Mouse (Mus musculus) brain, adult 2 months (tissue): ENCODE data around the gene Nif3l1.

Experiments used
- DNase-seq: peaks from one replicate; pipeline ENCODE4 v3.0.0; 2011; ENCODE audit warnings: low read depth, low spot score

The Nif3l1 gene

DNA sequence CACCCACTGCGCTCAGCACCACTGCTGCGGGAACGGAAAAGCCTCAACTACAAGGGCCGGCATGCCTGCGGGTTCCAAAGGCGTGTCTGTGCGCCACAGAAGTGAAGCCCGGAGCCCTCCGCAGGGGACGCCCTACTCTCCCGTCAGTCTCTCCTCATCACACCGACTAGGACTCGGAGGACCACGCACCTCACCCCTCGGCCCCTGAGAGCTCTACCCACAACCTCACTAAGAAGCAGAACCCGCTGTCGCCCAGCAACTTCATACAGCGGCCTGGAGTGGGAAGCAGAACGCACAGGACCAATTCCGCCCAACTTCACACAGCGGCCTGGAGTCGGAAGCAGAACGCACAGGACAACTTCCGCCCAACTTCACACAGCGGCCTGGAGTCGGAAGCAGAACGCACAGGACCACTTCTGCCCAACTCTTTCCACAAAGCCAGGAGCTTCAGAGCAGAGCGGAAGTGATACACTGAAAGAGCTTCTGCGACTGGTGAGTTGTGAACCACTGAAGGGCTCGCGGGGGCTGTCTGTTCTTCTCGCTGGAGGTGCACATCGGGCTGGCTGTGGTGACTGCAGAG lies at the start of gene Nif3l1, which contains the start of gene Ppil3:
TSS of gene Nif3l1 (plus strand) at position 9 of the 580 bp plus-strand sequence.
TSS of gene Ppil3 (minus strand) at position 344 of the 580 bp plus-strand sequence.
- peak; percentile 99 for DNase-seq

DNA sequence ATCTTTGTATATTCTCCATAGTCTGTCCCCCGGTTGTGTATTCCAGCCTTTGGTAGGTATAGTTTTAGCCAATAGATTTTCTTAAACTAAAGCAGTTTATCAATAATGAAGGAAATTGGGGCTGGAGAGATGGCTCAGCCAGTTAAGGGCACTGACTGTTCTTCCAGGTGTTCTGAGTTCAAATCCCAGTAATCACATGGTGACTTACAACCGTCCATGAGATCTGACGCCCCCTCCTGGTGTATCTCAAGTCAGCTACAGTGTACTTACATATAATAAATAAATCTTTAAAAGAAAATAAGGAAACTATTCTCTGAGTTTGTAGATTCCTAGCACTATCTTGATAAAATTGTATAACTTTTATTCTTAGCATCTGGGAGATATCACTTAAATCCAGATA lies 49.6 kb upstream of the Nif3l1 start:
- no peak for DNase-seq

DNA sequence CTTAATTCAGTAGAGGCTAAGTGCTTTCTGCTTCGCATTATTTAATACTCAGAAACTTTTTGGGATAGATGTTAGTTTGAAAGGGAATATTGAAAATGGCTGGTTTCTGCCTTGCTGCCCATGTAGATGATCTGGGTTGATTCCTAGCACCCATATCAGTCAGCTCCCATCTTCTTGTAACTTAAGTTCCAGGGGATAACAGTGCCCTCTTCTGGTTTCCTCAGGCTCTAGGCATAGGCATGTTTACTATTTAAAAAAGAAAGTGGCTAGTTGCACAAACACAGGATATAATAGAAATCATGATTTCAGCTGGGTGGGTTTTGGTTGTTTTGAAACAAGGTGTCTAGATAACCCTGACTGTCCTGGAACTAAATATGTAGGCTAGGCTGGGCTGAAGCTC lies 48.8 kb upstream of the Nif3l1 start:
- no peak for DNase-seq

DNA sequence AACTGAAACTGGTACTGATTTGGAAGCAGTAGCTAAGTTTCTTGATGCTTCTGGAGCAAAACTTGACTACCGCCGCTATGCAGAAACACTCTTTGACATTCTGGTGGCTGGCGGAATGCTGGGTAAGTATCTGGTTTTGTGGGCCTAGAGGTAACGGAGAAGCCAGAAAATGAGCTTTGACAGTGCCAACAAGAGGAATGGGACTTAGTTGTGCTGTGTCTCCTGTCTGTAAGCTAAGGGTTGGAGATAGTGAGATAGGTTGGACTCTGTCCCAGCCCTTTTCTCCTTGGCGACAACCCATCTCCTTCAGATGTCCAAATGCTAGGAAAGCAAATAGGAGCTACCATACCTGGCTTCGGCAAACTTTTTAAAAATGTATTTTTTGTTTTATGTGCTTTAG lies 47.2 kb upstream of the Nif3l1 start:
- DNase-seq, result no peak

DNA sequence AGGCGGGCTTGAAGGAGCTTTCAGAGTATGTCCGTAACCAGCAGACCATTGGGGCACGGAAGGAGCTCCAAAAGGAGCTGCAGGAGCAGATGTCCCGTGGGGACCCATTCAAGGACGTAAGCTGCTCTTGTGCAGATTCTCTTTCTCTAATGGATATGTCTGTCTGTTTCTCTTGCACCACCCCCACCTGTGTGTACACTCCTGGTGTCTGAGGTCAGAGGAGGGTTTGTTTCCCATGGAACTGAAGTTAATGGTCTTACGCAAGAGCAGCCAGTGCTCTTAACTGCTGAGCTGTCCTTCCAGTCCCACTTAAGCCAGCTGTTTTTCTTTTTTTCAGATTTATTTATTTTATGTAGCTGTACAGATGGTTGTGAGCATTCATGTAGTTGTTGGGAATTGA lies 43.6 kb upstream of the Nif3l1 start:
- DNase-seq, result no peak

DNA sequence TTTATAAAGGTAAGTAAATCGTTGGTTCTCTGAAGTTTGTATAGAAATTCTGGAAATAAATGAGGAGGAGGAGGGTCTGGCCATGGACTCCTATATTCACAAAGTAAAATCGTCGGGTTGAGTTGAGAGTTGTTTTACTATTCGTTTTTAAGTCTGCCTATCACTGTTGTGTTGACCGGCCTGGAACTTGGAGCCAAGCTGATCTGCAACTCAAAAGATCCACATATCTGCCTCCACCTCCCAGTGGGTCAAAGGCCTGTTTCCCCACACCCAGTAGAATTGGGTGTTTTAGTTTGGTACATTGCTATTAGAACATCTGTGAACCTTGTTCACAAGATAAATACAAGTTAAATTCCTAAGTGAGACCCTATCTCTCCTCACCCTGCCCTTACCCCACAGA lies 41.2 kb upstream of the Nif3l1 start:
- DNase-seq, result no peak

DNA sequence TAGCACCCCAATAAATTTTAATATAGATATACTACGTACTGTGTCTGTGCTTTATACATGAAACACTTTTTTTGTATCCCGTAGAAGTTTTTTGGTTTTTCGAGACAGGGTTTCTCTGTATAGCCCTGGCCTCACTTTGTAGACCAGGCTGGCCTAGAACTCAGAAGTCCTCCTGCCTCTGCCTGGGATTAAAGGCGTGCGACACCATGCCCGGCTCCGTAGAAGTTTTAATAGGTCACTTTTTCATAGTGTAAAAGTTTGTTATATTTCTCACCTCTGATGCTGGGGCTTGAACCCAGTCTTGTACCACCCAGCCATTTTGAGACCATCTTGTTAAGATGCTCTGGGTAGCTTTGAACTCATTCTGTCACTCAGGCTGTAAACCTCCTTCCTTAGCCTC lies 37.6 kb upstream of the Nif3l1 start:
- DNase-seq, result no peak

DNA sequence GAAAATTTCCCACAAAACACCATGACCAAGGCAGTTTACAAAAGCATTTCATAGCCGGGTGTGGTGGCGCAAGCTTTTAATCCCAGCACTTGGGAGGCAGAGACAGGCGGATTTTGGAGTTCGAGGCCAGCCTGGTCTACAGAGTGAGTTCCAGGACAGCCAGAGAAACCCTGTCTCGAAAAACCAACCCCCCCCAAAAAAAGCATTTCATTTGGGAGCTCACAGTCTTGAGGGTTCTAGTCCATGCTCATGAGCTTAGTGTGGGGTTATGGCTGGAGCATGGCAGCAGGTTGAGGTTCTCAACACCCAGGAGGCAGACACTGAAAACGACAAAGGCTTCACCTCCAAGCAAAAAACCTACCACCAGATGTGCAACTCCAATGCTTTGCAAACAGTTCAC lies 36.8 kb upstream of the Nif3l1 start:
- DNase-seq, result no peak

DNA sequence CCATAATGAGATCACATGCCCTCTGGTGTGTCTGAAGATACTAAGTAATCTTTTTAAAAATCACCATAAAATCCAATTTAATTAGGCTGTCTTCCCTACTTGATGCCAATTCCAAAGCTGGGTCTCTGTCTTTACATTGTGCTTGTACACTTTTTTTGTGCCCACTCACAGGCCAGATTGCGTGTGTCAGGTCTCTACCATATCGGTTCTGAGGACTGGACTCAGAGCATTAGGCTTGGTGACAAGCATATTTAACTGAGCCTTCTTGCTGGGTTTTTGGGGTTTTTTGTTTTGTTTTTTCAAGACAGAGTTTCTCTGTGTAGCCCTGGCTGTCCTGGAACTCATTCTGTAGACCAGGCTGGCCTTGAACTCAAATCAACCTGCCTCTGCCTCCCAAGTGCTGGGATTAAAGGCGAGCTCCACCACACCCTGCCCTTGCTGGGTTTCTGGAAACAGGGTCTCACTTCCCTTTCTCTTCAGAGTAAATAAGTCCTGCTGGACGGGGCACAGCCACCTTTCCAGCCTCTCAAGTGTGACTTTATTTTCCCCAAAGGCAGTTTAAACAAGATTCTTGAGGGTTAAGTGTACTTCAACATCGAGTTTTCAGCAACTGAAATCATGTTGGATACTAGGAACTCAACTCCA lies 35.3 kb upstream of the Nif3l1 start:
- no peak for DNase-seq

DNA sequence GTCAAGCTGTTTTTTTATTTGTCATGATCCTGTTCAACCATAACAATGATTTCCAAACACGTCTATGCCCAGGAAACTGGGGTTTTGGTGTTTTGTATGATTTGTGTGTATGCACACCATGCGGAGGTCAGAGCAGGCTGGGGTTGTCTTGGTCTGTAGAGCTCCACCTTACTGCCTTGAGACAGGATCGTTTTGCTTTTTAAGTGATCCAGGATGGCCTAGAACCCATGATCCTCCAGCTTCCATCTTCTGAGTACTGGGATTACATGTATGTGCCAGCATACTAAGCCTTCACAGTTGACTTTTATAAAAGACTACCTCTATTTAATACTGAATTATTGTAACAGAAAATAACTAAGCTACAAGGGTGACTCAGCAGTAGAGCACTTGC lies 34.8 kb upstream of the Nif3l1 start:
- no peak for DNase-seq

DNA sequence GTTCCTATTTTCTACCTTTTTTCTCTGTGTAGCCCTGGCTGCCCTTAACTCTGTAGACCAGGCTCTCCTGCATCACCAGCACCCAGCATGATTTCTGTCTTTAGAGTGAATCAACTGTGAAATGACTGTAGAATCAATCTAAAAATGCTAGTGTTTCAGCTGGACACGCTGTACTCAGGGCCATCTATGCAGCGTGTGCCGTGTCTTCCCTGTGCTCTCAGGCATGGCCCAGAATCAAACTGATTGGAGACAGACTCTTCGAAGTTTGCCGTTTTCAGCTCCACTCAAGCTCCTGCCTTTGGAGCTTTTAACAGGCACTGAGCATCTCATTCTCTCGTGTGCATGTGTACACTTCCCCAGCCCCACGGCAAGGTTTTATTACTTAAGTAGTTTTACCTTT lies 34.2 kb upstream of the Nif3l1 start:
- no peak for DNase-seq

DNA sequence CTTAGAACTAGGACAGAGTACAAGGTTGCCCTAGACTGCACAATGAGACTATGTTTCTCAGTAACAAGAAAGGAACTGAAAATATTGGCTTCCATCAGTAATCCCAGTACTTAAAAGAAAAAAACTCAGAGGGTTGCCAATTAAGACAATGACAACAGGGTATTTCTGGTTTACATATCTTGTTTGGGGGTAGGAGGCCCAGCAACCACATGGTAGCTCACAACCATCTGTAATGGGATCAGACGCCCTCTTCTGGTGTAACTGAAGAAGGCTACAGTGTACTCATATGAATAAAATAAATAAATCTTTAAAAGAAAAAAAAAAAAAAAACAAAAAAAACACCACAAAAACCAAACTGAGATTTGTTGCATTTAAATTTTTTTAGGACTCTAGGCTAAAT lies 29.5 kb upstream of the Nif3l1 start:
- DNase-seq, result peak; percentile 28

DNA sequence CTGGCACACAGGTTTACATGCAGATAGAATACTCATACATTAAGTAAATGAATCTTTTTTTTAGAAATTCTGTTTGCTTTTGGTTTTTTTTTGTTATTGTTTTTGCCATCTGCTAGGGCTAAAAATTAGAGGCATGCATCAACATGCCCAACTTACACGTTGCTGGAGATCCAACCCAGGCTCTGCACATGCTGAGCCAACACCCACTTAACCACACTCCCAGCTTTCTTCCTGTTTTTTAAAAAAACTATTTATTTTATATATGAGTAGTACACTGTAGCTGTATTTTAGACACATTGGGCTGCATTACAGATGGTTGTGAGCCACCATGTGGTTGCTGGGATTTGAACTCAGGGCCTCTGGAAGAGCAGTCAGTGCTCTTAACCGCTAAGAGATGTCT lies 28.9 kb upstream of the Nif3l1 start:
- DNase-seq, result no peak

DNA sequence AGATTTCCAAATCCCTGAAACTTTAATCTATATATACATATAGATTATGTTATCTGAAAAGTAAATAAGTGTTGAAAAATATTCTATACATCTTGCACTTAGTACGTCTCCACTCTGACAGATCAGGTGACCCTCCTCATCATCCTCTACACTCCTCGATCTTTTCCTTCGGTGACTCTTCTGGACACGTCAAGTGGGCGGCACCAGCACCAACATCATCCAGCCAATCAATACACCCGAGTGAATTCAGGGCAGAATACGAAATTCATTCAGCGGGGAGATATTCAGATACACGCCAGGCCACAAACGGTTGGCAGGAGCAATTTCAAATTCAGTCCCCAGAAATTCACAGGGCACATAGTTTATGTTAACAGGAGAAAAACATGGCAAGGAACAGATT lies 24.9 kb upstream of the Nif3l1 start:
- DNase-seq, result no peak

DNA sequence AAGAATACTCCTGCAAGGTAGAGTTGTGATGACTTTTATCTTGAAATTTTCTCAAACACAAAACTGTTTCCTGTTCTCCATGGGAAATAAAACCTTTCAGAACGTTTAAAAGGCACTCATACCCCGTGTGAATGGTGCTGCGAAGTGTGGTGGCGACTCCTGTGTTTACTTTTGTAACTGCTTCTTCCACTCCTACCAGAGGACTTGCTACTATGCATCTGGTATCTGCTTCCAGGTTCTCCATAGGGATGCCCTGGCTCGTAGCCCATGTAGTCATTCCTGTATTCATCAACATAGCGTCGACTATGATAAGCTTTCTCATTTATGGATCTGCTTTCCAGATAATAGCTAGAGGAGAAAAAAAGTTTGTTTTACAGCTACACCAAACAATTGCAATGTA lies 24.0 kb upstream of the Nif3l1 start:
- DNase-seq, result peak; percentile 68

DNA sequence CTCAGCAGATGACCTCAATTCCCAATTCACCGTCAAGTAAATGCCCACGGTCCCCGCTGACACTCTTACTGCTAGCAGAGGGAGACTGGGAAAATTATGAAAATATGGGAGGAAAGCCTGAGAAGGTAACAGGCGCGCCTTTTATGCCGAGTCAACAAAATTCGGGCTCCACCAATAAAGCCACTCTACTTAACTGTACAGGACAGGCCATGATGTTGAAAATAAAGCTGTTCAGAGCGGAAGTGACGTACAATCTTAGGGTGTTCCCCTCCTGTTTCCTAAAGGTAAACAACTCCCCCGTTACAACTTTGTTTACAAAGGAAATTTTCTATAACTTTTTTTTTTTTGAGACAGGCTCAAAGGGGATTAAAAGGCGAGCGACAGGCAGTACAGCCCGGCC lies 22.1 kb upstream of the Nif3l1 start:
- peak; percentile 81 for DNase-seq

DNA sequence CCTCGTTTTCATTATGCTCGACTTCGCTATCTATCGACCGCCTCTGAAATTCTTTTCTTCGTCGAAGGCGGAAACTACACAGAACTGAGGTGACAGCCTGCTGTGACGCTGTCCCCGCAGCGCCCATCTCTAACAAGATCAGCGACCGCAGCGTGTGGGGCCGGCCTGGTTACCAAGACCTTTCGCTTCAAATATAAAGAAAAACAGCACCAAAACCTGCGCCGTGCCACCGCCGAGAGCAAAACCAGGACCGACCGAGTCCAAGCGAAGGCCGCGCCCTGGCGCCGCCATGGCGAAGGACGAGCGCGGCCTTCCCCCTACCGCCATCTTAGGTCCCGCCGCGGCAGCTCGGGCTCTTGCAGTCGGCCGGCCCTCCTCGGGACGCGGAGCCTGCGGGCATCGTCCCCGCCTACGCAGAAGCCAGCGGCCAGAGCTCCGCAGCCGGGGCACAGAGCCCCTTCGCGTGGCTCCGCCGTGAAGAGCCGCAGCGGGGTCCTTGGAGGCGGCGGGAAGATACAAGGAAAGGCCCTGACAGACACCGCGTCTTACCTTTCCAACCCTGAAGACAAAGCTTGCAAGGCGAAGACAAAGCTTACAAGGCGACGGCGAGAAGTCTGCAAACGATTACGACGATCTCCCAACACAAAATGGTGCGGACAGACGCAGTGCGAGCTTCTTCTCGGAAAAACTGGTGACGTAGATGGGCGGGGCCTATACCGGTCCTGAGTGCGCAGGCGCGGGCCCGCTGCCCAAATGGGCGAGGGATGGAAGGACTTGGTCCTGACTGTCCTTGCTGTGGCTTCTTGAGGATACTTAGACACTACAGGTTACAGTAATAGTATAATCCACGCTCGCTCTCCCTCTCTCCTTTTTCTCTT lies 21.3 kb upstream of the Nif3l1 start, which contains the start of gene Clk1:
TSS of gene Clk1 (minus strand) at position 696 of the 878 bp plus-strand sequence.
- peak; percentile 96 for DNase-seq

DNA sequence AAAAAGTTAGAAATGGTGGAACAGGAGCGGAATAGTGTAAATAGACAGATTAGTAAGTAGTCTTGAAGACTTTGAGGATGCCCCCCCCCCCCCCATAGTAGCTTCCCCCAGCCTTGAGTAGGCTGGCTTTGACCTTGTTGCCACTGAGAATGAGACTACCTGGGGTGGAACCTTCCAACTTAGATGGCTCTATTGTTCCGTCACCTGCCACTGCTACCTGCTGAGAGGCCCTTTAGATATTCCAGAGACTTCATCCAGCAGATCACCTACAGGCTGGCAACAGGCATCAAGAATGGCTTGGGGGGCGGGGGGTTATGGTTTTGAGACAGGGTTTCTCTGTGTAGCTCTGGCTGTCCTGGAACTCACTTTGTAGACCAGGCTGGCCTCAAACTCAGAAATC lies 20.4 kb upstream of the Nif3l1 start:
- DNase-seq, result no peak

DNA sequence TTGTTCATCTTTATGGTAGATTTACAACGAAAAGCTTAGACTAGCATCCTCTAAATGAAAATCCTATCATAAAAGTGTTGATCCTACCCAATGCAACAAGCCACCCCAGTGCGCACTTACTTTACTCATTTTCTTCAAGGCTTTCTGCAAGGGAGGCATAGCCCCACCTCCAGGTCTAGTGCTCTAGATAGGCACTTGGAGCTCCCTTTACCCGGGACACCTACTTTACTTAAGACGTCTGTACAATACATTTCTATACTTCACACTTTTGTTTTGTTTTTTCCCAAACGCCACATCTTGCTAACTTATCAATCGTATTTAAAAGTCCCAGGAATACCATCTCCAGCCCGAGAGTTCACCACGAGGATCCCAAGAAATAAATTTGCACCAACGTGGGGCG lies 260 bp upstream of the Nif3l1 start:
- no peak for DNase-seq

DNA sequence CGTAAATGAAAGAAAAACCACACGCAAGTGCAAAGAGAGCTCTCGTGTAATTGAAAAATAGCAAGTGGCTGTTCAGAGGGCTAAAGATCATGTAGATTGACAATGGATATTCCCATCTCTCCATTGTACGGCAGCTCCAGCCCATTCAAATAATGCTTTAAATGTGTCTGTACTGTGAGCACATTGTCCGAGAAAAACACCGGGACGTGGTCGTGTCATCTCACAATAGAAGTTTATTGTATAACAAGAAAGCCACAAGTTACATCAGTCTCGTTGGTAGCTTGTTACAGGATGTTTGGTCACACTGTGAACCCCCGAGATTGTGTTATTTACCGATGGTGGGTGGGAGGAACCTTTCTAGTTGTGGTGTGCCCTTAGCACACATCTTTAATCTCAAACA lies 910 bp downstream of the Nif3l1 start:
- DNase-seq, result no peak

DNA sequence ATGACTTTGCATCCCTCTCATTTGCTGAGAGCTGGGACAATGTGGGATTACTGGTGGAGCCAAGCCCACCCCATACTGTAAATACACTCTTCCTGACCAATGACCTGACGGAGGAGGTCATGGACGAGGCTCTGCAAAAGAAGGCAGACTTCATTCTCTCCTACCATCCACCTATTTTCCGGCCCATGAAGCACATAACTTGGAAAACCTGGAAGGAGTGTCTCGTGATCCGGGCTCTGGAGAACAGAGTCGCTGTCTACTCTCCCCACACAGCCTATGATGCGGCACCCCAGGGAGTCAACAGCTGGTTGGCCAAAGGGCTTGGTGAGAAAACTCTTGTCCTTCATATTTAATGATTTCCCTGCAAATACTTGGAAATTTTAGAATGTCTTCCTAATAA lies 2.8 kb downstream of the Nif3l1 start:
- DNase-seq, result no peak

DNA sequence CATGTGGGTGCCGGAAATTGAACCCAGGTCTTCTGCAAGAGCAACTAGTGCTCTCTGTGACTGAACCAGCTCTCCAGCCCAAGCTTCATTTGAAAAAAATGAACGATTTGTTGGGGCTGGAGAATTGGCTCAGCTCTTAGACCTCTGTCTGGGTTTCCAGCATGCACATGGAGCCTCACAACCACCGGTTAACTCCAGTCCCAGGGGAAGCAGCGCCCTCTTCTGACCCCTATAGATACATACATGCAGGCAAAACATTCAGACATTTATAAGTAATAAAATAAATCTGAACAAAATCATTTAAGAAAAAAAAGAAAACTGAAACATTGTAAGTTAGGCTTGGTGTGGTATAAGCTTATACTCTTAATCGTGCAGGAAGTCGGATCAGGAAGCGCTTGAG lies 3.4 kb downstream of the Nif3l1 start:
- no peak for DNase-seq

DNA sequence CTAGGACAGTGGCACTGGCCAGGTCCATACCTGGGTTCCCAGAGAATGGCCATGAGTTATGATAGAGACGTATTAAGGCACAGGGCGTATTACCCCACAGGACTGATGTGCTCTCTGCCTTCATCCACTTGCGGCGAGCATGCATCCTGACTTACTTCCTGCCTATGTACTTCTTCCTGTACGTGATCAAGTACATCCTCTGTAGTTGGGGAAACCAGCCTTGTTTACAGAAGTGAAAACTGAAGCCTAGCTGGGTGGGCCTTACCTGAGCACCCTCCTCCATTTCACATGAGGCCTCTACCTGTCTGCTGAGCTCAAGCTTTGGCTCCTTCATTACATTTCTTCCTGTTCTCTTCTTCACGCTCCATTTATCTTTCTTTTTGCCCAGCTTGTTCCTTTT lies 9.4 kb downstream of the Nif3l1 start:
- no peak for DNase-seq
